In the genomic region with DNA sequence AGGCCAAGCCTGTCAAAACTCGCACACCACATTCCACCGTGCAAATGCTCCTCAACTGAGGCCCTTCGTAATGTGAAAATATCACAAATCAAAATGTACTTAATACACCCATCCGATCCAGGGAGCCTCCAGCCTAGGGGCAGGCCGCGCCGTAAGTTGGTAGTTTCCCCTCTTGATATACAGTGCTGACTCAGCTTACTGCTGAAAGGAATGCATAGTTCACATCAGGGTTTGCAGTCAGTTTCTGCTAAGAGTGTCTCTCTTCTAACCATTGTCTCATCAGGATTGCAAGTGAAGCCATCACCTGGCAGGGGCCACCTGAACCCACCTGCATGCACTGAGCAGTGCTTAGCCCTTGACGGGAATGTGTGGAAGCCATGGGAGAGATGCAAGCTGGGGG, we compare ENCODE assay signal across 26 mouse cellular contexts.
DNase-seq lines count a peak whose midpoint lies in the region; ATAC-seq lines count a peak whose summit lies in the region.
"Had no signal": no experiment of that assay in that cellular context is flagged by ENCODE, and none has a peak within 500 bp of the region (broad histone marks: within the 10 kb centered on the region; RNA-seq: fewer than 3 reads in every experiment).

No protein-coding gene starts in this region.

- no peak overlapping the region for H3K9ac ChIP-seq in heart, embryonic 16.5 days (ENCODE audit: low read length)
- H3K9ac ChIP-seq: forebrain, postnatal 0 days; hindbrain, embryonic 12.5 days; kidney, embryonic 15.5 days; liver, postnatal 0 days; midbrain, embryonic 15.5 days; neural tube, embryonic 12.5 days had no signal

- no peak for DNase-seq in heart, postnatal 10 days
- DNase-seq in urinary bladder, postnatal 14 days (ENCODE audit: low spot score), result peak; percentile 24
- DNase-seq in urinary bladder, postnatal 10 days (ENCODE audit: low spot score), result no peak
- no peak for DNase-seq in limb, embryonic 10.5 days (ENCODE audit: low spot score)
- DNase-seq in adrenal gland, postnatal 10 days, result no peak
- no peak for DNase-seq in forebrain, embryonic 10.5 days (ENCODE audit: extremely low spot score, low spot score)
- DNase-seq: adrenal gland, adult 8-10 months; cerebellum, adult 2 months; cerebellum, postnatal 25 days; forebrain, postnatal 0 days; gastrocnemius, postnatal 25 days; heart, adult 2 months; heart, postnatal 14 days; liver, postnatal 0 days; right cerebral cortex, postnatal 14 days; thymus, postnatal 36 days had no signal

- 84% methylated on average over 8 of the region's 8 CpGs for WGBS in heart, embryonic 16.5 days
- WGBS in limb, embryonic 10.5 days, result 87% methylated on average over 8 of the region's 8 CpGs
- 92% methylated on average over 8 of the region's 8 CpGs for WGBS in forebrain, embryonic 10.5 days

- no peak overlapping the region for H3K4me3 ChIP-seq in heart, embryonic 16.5 days (ENCODE audit: low read length)
- no peak overlapping the region for H3K4me3 ChIP-seq in limb, embryonic 10.5 days
- H3K4me3 ChIP-seq in forebrain, embryonic 10.5 days, result no peak overlapping the region
- H3K4me3 ChIP-seq: heart, adult 2 months; hindbrain, embryonic 12.5 days; kidney, embryonic 15.5 days; midbrain, embryonic 15.5 days; neural tube, embryonic 12.5 days had no signal

- no peak for ATAC-seq in heart, embryonic 16.5 days (replicated peaks; ENCODE audit: extremely low read depth, insufficient read depth, low FRiP score)
- ATAC-seq: activated CD4-positive, CD25-positive, alpha-beta regulatory T cell, adult 4 months; forebrain, postnatal 0 days; intestine, postnatal 0 days; liver, postnatal 0 days; lung, postnatal 0 days; midbrain, embryonic 15.5 days had no signal

- H3K4me1 ChIP-seq in heart, embryonic 16.5 days (ENCODE audit: control insufficient read depth, insufficient read depth, low read length), result peaks cover 42% of the 10 kb centered on the region
- H3K4me1 ChIP-seq in limb, embryonic 10.5 days, result peaks cover 43% of the 10 kb centered on the region
- H3K4me1 ChIP-seq in forebrain, embryonic 10.5 days, result peaks cover 9% of the 10 kb centered on the region
- H3K4me1 ChIP-seq: midbrain, embryonic 15.5 days; neural tube, embryonic 12.5 days had no signal

- H3K36me3 ChIP-seq in heart, embryonic 16.5 days (ENCODE audit: control insufficient read depth, insufficient read depth), result no peaks in the 10 kb centered on the region
- H3K36me3 ChIP-seq in limb, embryonic 10.5 days, result no peaks in the 10 kb centered on the region
- H3K36me3 ChIP-seq in forebrain, embryonic 10.5 days (replicated peaks), result no peaks in the 10 kb centered on the region
- H3K36me3 ChIP-seq: hindbrain, embryonic 12.5 days; kidney, embryonic 15.5 days; midbrain, embryonic 15.5 days; neural tube, embryonic 12.5 days had no signal

- no peak overlapping the region for H3K4me2 ChIP-seq in heart, embryonic 16.5 days (ENCODE audit: low read depth, low read length)
- H3K4me2 ChIP-seq: hindbrain, embryonic 12.5 days; kidney, embryonic 15.5 days; liver, embryonic 11.5 days; midbrain, embryonic 15.5 days; neural tube, embryonic 12.5 days had no signal

- H3K27ac ChIP-seq in heart, embryonic 16.5 days (ENCODE audit: low read length), result peak overlapping the region; percentile 52
- H3K27ac ChIP-seq in limb, embryonic 10.5 days, result 0 out of 2 replicates have a peak overlapping the region, but pooled peaks have one; percentile 36
- H3K27ac ChIP-seq in forebrain, embryonic 10.5 days, result no peak overlapping the region
- H3K27ac ChIP-seq: heart, adult 2 months; hindbrain, embryonic 12.5 days; macrophage; midbrain, embryonic 15.5 days; neural tube, embryonic 12.5 days had no signal

- no peaks in the 10 kb centered on the region for H3K9me3 ChIP-seq in heart, embryonic 16.5 days (replicated peaks; ENCODE audit: control insufficient read depth, low read length)
- no peaks in the 10 kb centered on the region for H3K9me3 ChIP-seq in limb, embryonic 10.5 days (replicated peaks)
- no peaks in the 10 kb centered on the region for H3K9me3 ChIP-seq in forebrain, embryonic 10.5 days
- H3K9me3 ChIP-seq: hindbrain, embryonic 12.5 days; kidney, embryonic 15.5 days; midbrain, embryonic 15.5 days; neural tube, embryonic 12.5 days had no signal

- intact Hi-C loops in heart, postnatal 10 days (cut with DNase I), result no loop called here

- H3K27me3 ChIP-seq in heart, embryonic 16.5 days (ENCODE audit: control insufficient read depth, insufficient read depth, low read length), result no peaks in the 10 kb centered on the region
- H3K27me3 ChIP-seq in limb, embryonic 10.5 days (ENCODE audit: low read depth, poor library complexity, severe bottlenecking), result peaks cover 26% of the 10 kb centered on the region
- peaks cover 44% of the 10 kb centered on the region for H3K27me3 ChIP-seq in forebrain, embryonic 10.5 days (ENCODE audit: poor library complexity, severe bottlenecking)
- H3K27me3 ChIP-seq: kidney, embryonic 15.5 days; midbrain, embryonic 15.5 days; neural tube, embryonic 12.5 days had no signal
